Mouse (Mus musculus): ENCODE data around the gene Olfr1230. TPM values are rescaled to one million over a fixed set of nuclear protein-coding genes. Genes with fewer than 3 reads are reported as not detected.

Olfr1230 gene
- not detected in 2 replicates for polyA plus RNA-seq (2012; rRNA removed)

DNA sequence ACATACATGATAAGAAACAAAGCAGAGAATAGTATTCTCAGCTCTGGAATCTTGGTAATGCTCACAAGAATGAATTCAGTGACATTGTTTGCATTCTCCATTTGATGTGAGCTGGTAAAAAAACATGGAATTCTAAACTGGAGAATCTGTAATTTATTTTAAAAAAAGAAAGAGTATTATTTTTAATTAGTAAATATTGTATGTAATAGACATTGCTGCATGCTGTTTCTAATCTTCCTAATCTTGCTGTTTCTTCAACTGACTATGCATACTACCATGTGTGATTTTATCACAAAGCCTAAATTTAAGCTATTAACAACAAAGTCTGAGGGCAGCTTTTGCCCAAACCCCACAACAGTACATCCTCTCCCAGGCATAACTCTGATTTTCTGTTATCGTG lies at the start of gene Olfr1230:
Olfr1230 (minus strand) TSS at position 101 of the 400 bp plus-strand sequence.
- Histone ChIP-seq H3K27ac (ENCODE audit: control insufficient read depth, insufficient read depth, low read length) (no peak within 1 kb of the TSS), H3K36me3 (ENCODE audit: control insufficient read depth, insufficient read depth, low read length) (no peaks in the 10 kb centered on the region), H3K27me3 (ENCODE audit: control insufficient read depth, insufficient read depth, low read length) (no peaks in the 10 kb centered on the region), H3K4me1 (replicated peaks; ENCODE audit: control insufficient read depth, insufficient read depth, low read length) (no peaks in the 10 kb centered on the region), H3K4me3 (ENCODE audit: control insufficient read depth, insufficient read depth, low read length) (no peak within 1 kb of the TSS)
- no peak for DNase-seq
- TF ChIP-seq CTCF (IDR thresholded peaks at IDR 0.05; ENCODE audit: borderline replicate concordance, control insufficient read depth, extremely low read depth, insufficient read depth, low read length, poor library complexity): no peak
- TF ChIP-seq POLR2A (IDR thresholded peaks at IDR 0.05; ENCODE audit: control insufficient read depth, extremely low read depth, insufficient read depth, low read length, poor library complexity): no peak
- 93% methylated on average over 1 of the region's 1 CpGs for WGBS

DNA sequence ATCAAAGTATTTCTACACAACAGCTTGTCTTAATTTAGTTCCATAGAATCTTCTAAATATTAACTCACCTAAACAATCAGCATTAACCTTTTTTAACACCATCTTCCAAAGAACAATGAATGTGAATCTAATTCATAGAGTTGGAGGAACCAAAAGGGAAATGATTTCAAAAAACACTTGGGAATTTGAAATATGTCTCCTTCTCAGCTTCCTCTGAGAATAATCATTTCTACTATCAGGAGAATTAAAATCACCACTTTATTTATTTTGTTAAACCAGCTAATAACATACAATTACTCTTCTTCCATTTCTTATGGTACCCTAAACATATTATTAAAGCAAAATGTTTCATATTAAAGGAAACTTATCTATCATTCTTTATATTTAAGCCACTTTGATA lies 45.2 kb upstream of the Olfr1230 start, which contains the start of gene Olfr1233:
Olfr1233 (minus strand) TSS at position 101 of the 400 bp plus-strand sequence.
- Histone ChIP-seq H3K4me1 (replicated peaks; ENCODE audit: control insufficient read depth, insufficient read depth, low read length) (no peaks in the 10 kb centered on the region), H3K4me3 (ENCODE audit: control insufficient read depth, insufficient read depth, low read length) (no peak within 1 kb of the TSS), H3K36me3 (ENCODE audit: control insufficient read depth, insufficient read depth, low read length) (no peaks in the 10 kb centered on the region), H3K27me3 (ENCODE audit: control insufficient read depth, insufficient read depth, low read length) (no peaks in the 10 kb centered on the region), H3K27ac (ENCODE audit: control insufficient read depth, insufficient read depth, low read length) (no peak within 1 kb of the TSS)
- DNase-seq: no peak
- TF ChIP-seq POLR2A (IDR thresholded peaks at IDR 0.05; ENCODE audit: control insufficient read depth, extremely low read depth, insufficient read depth, low read length, poor library complexity): no peak
- no peak for TF ChIP-seq CTCF (IDR thresholded peaks at IDR 0.05; ENCODE audit: borderline replicate concordance, control insufficient read depth, extremely low read depth, insufficient read depth, low read length, poor library complexity)

DNA sequence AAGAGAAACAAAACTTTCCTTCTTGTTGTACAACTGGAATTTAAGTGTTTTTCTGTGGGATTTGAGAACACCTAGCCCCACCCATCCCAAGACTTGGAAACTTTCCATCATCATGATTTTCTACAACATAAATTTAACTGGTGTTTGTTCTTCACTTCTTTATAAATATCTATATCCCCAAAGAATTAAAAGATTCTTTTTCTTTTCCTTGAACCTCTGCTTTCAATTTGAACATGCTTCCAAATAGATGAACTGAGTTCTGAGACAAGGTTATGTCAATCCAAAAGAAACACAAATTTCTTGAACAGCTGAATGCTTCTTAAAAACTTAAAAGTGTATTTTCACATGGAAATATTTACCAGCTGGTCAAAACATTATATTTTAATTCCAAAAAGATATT lies 32.5 kb upstream of the Olfr1230 start, which contains the start of gene Olfr1232:
Olfr1232 (minus strand) TSS at position 101 of the 400 bp plus-strand sequence.
- Histone ChIP-seq H3K27ac (ENCODE audit: control insufficient read depth, insufficient read depth, low read length) (no peak within 1 kb of the TSS), H3K27me3 (ENCODE audit: control insufficient read depth, insufficient read depth, low read length) (no peaks in the 10 kb centered on the region), H3K36me3 (ENCODE audit: control insufficient read depth, insufficient read depth, low read length) (no peaks in the 10 kb centered on the region), H3K4me1 (replicated peaks; ENCODE audit: control insufficient read depth, insufficient read depth, low read length) (no peaks in the 10 kb centered on the region), H3K4me3 (ENCODE audit: control insufficient read depth, insufficient read depth, low read length) (no peak within 1 kb of the TSS)
- TF ChIP-seq CTCF (IDR thresholded peaks at IDR 0.05; ENCODE audit: borderline replicate concordance, control insufficient read depth, extremely low read depth, insufficient read depth, low read length, poor library complexity): no peak
- no peak for TF ChIP-seq POLR2A (IDR thresholded peaks at IDR 0.05; ENCODE audit: control insufficient read depth, extremely low read depth, insufficient read depth, low read length, poor library complexity)
- no peak for DNase-seq

DNA sequence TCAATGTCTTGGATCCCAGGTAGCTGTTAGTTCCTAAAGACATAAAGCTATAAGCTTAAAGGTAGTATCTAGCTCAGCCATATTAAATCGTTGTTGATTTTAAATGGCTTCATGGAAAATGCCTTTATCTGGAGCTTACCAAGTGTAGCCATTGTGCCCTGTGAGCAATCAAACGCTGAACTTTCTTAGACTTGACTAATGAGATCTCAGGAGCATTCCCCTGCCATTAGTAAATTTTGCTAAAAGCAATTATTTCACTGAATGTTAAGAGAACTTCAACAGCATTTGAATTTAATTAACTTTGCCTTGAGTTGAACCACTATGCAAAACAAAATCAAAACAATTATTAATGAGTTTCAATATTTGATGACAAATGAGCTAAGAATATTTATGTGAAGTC lies 9.9 kb upstream of the Olfr1230 start, which contains the start of gene Olfr1231:
Olfr1231 (minus strand) TSS at position 101 of the 400 bp plus-strand sequence.
- WGBS: 87% methylated on average over 2 of the region's 2 CpGs
- H3K36me3 ChIP-seq (ENCODE audit: control insufficient read depth, insufficient read depth, low read length): no peaks in the 10 kb centered on the region

GRCm38 (mm10) chr2:89287914-89288313 lies 9.2 kb downstream of the Olfr1230 start, which contains the start of gene Olfr1229:
TSS of gene Olfr1229 (minus strand) at chr2:89288014.
- Histone ChIP-seq H3K4me3 (ENCODE audit: control insufficient read depth, insufficient read depth, low read length) (no peak within 1 kb of the TSS), H3K27ac (ENCODE audit: control insufficient read depth, insufficient read depth, low read length) (no peak within 1 kb of the TSS), H3K36me3 (ENCODE audit: control insufficient read depth, insufficient read depth, low read length) (no peaks in the 10 kb centered on the region), H3K27me3 (ENCODE audit: control insufficient read depth, insufficient read depth, low read length) (no peaks in the 10 kb centered on the region), H3K4me1 (replicated peaks; ENCODE audit: control insufficient read depth, insufficient read depth, low read length) (no peaks in the 10 kb centered on the region)
- DNase-seq: no peak
- TF ChIP-seq CTCF (IDR thresholded peaks at IDR 0.05; ENCODE audit: borderline replicate concordance, control insufficient read depth, extremely low read depth, insufficient read depth, low read length, poor library complexity) (no peak), POLR2A (IDR thresholded peaks at IDR 0.05; ENCODE audit: control insufficient read depth, extremely low read depth, insufficient read depth, low read length, poor library complexity) (no peak)
- 81% methylated on average over 2 of the region's 2 CpGs for WGBS

More for the DNA sequence above, 9.9 kb upstream of the Olfr1230 start, which contains the start of gene Olfr1231:
- TF ChIP-seq CTCF (IDR thresholded peaks at IDR 0.05; ENCODE audit: borderline replicate concordance, control insufficient read depth, extremely low read depth, insufficient read depth, low read length, poor library complexity) (no peak), POLR2A (IDR thresholded peaks at IDR 0.05; ENCODE audit: control insufficient read depth, extremely low read depth, insufficient read depth, low read length, poor library complexity) (no peak)
- Histone ChIP-seq H3K27ac (ENCODE audit: control insufficient read depth, insufficient read depth, low read length) (no peak within 1 kb of the TSS), H3K4me1 (replicated peaks; ENCODE audit: control insufficient read depth, insufficient read depth, low read length) (no peaks in the 10 kb centered on the region), H3K27me3 (ENCODE audit: control insufficient read depth, insufficient read depth, low read length) (no peaks in the 10 kb centered on the region), H3K4me3 (ENCODE audit: control insufficient read depth, insufficient read depth, low read length) (no peak within 1 kb of the TSS)
- DNase-seq: no peak

DNA sequence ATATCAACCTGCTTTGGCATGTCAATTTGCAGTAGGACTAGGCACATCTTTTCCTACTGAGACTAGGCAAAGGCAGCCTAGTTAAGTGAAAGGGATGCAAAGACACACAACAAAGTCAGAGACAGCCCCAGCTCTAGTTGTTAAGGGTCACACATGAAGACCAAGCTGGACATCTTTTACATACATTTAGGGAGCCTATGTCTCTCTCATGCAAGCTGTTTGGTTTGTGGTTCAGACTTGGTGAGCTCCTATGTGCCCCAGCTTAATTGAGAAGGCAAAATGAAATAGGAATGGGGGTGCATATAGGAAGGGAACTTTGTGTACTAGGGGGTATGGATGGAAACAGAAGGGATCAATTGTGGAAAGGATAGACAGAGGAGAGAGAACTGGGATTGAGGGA lies 43.1 kb downstream of the Olfr1230 start, which contains the start of gene Olfr1228:
Olfr1228 (minus strand) TSS at position 101 of the 400 bp plus-strand sequence.
- no peak within 1 kb of the TSS for H3K27ac ChIP-seq (ENCODE audit: control insufficient read depth, insufficient read depth, low read length)
- no peak within 1 kb of the TSS for H3K4me3 ChIP-seq (ENCODE audit: control insufficient read depth, insufficient read depth, low read length)
- H3K27me3 ChIP-seq (ENCODE audit: control insufficient read depth, insufficient read depth, low read length): no peaks in the 10 kb centered on the region
- TF ChIP-seq POLR2A (IDR thresholded peaks at IDR 0.05; ENCODE audit: control insufficient read depth, extremely low read depth, insufficient read depth, low read length, poor library complexity): no peak
- TF ChIP-seq CTCF (IDR thresholded peaks at IDR 0.05; ENCODE audit: borderline replicate concordance, control insufficient read depth, extremely low read depth, insufficient read depth, low read length, poor library complexity): no peak
- no peaks in the 10 kb centered on the region for H3K4me1 ChIP-seq (replicated peaks; ENCODE audit: control insufficient read depth, insufficient read depth, low read length)
- no peaks in the 10 kb centered on the region for H3K36me3 ChIP-seq (ENCODE audit: control insufficient read depth, insufficient read depth, low read length)
- DNase-seq: no peak

Other genes starting within 250 kb of the Olfr1230 start
- not detected in 2 replicates for gene Olfr1218, start 236.1 kb downstream of the Olfr1230 start, polyA plus RNA-seq (2012; rRNA removed)
- gene Olfr1219, start 213.8 kb downstream of the Olfr1230 start, polyA plus RNA-seq (2012; rRNA removed): not detected in 2 replicates
- not detected in 2 replicates for gene Olfr1220, start 190.4 kb downstream of the Olfr1230 start, polyA plus RNA-seq (2012; rRNA removed)
- not detected in 2 replicates for gene Olfr1221, start 180.0 kb downstream of the Olfr1230 start, polyA plus RNA-seq (2012; rRNA removed)
- not detected in 2 replicates for gene Olfr1222, start 164.2 kb downstream of the Olfr1230 start, polyA plus RNA-seq (2012; rRNA removed)
- not detected in 2 replicates for gene Olfr1223, start 145.7 kb downstream of the Olfr1230 start, polyA plus RNA-seq (2012; rRNA removed)
- gene Olfr1224-ps1, start 133.2 kb downstream of the Olfr1230 start, polyA plus RNA-seq (2012; rRNA removed): not detected in 2 replicates
- gene Olfr1225, start 122.6 kb downstream of the Olfr1230 start, polyA plus RNA-seq (2012; rRNA removed): not detected in 2 replicates
- not detected in 2 replicates for gene Olfr1226, start 97.2 kb downstream of the Olfr1230 start, polyA plus RNA-seq (2012; rRNA removed)
- not detected in 2 replicates for gene Olfr1228, start 43.2 kb downstream of the Olfr1230 start, polyA plus RNA-seq (2012; rRNA removed)
- gene Olfr1229, start 9.3 kb downstream of the Olfr1230 start, polyA plus RNA-seq (2012; rRNA removed): not detected in 2 replicates
- not detected in 2 replicates for gene Olfr1231, start 9.8 kb upstream of the Olfr1230 start, polyA plus RNA-seq (2012; rRNA removed)
- gene Olfr1232, start 32.4 kb upstream of the Olfr1230 start, polyA plus RNA-seq (2012; rRNA removed): not detected in 2 replicates
- gene Olfr1233, start 45.1 kb upstream of the Olfr1230 start, polyA plus RNA-seq (2012; rRNA removed): not detected in 2 replicates
- not detected in 2 replicates for gene Olfr1234, start 67.6 kb upstream of the Olfr1230 start, polyA plus RNA-seq (2012; rRNA removed)
- not detected in 2 replicates for gene Olfr1238, start 112.4 kb upstream of the Olfr1230 start, polyA plus RNA-seq (2012; rRNA removed)
- not detected in 2 replicates for gene Olfr1239, start 123.1 kb upstream of the Olfr1230 start, polyA plus RNA-seq (2012; rRNA removed)
- not detected in 2 replicates for gene Olfr1240, start 145.7 kb upstream of the Olfr1230 start, polyA plus RNA-seq (2012; rRNA removed)
- not detected in 2 replicates for gene Olfr1241, start 189.9 kb upstream of the Olfr1230 start, polyA plus RNA-seq (2012; rRNA removed)
- not detected in 2 replicates for gene Olfr1242, start 201.1 kb upstream of the Olfr1230 start, polyA plus RNA-seq (2012; rRNA removed)
- gene Olfr1243, start 234.2 kb upstream of the Olfr1230 start, polyA plus RNA-seq (2012; rRNA removed): not detected in 2 replicates

Data from thymus, adult 2 months (tissue).